Mouse (Mus musculus): ENCODE results near the gene Arrdc5.
A peak's percentile ranks its signal among the peaks of the same experiment; 100 is the strongest.

GRCm38 (mm10) chr17:56338909-56339308, 38.8 kb upstream of the Arrdc5 start:
- TF ChIP-seq CTCF (IDR thresholded peaks at IDR 0.05; ENCODE audit: insufficient read depth, low read length) (peak; percentile 47), POLR2A (IDR thresholded peaks at IDR 0.05; ENCODE audit: borderline replicate concordance, extremely low read depth, low read depth, low read length) (no peak)

Data from lung, adult 2 months (tissue).